Mouse (Mus musculus): ENCODE data around the gene Crtam.

GRCm38 (mm10) chr9:41014512-41014911 is 10.1 kb upstream of the Crtam start:
- TF ChIP-seq POLR2A (IDR thresholded peaks at IDR 0.05; ENCODE audit: insufficient read length, low read depth) (no peak), CEBPB (IDR thresholded peaks at IDR 0.05; ENCODE audit: insufficient read depth, poor library complexity, severe bottlenecking) (no peak), REST (IDR thresholded peaks at IDR 0.05; ENCODE audit: insufficient read depth, insufficient read length) (no peak), E2F4 (IDR thresholded peaks at IDR 0.05; ENCODE audit: insufficient read depth) (no peak), POLR2AphosphoS2 (IDR thresholded peaks at IDR 0.05; ENCODE audit: insufficient read length, low read depth) (no peak), USF1 (IDR thresholded peaks at IDR 0.05; ENCODE audit: low read depth) (no peak), MYOD1 (IDR thresholded peaks at IDR 0.05; ENCODE audit: control insufficient read depth in 1 of 3, insufficient read length in 2 of 3, low read depth in 2 of 3) (no peak), TCF12 (IDR thresholded peaks at IDR 0.05; ENCODE audit: insufficient read depth, poor library complexity, severe bottlenecking) (no peak)
